Mouse (Mus musculus) myocyte (in vitro differentiated cells): ENCODE data around the gene Mboat1.

ENCODE experiments used
- CEBPB ChIP-seq: IDR thresholded peaks from 2 replicates; pipeline ENCODE4 v1.6.1; 2011; ENCODE audit warnings: mild to moderate bottlenecking, moderate library complexity; ENCODE audit not compliant: poor library complexity, insufficient read depth, severe bottlenecking
- E2F4 ChIP-seq: IDR thresholded peaks from one replicate; pipeline ENCODE4 v1.6.1; 2011; ENCODE audit warnings: mild to moderate bottlenecking, control low read depth, moderate library complexity; ENCODE audit not compliant: insufficient read depth
- MAX ChIP-seq: IDR thresholded peaks from one replicate; pipeline ENCODE4 v1.6.1; 2011; ENCODE audit warnings: low read depth, mild to moderate bottlenecking, control low read depth
- MYOG ChIP-seq, 3 experiments: IDR thresholded peaks; one replicate each; pipeline ENCODE4 v1.6.1; 2011; ENCODE audit warnings: control low read depth in 2 of 3, low read depth in 2 of 3, mild to moderate bottlenecking in 2 of 3; ENCODE audit not compliant: insufficient read length in 2 of 3, control insufficient read depth in 1 of 3, insufficient read depth in 1 of 3
- POLR2A ChIP-seq: IDR thresholded peaks from one replicate; pipeline ENCODE4 v1.6.1; 2011; ENCODE audit warnings: low read depth, mild to moderate bottlenecking, control low read depth, moderate library complexity; ENCODE audit not compliant: insufficient read length
- POLR2AphosphoS2 ChIP-seq: IDR thresholded peaks from one replicate; pipeline ENCODE4 v1.6.1; 2011; ENCODE audit warnings: low read depth, control low read depth; ENCODE audit not compliant: insufficient read length
- SRF ChIP-seq: IDR thresholded peaks from one replicate; pipeline ENCODE4 v1.6.1; 2011; ENCODE audit warnings: low read depth; ENCODE audit not compliant: control insufficient read depth, insufficient read length
- TCF12 ChIP-seq: IDR thresholded peaks from one replicate; pipeline ENCODE4 v1.6.1; 2011; ENCODE audit warnings: mild to moderate bottlenecking, control low read depth; ENCODE audit not compliant: poor library complexity, insufficient read depth, severe bottlenecking
- USF1 ChIP-seq: IDR thresholded peaks from one replicate; pipeline ENCODE4 v1.6.1; 2011; ENCODE audit warnings: low read depth, mild to moderate bottlenecking, control low read depth, moderate library complexity

DNA sequence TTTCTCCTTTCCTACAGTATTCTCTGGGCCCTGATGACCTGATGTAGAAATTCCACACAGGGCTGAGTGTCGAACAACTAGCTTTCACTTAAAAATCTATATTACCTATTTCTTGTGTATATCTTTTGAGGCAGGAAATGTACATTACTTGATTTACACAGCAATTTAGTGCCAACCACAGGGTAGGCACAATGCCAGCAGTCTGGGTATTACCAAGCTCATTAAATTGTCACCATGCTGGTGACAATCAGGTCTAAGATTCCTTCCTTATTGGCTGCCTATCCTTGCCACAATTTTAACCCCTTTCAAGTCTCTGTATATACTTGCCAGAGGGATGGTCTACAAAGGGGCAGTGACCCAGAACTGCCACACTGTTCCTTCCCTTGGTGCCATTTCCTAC is 71.9 kb downstream of the Mboat1 start:
- no peak for TF ChIP-seq E2F4
- no peak for TF ChIP-seq MYOG (IDR thresholded peaks at IDR 0.05; ENCODE audit: control insufficient read depth in 1 of 3, insufficient read depth in 1 of 3, insufficient read length in 2 of 3, low read depth in 2 of 3)
- no peak for TF ChIP-seq USF1
- no peak for TF ChIP-seq POLR2A
- no peak for TF ChIP-seq POLR2AphosphoS2
- TF ChIP-seq MAX, result no peak
- no peak for TF ChIP-seq CEBPB
- no peak for TF ChIP-seq SRF
- TF ChIP-seq TCF12, result no peak
